Mouse (Mus musculus) MN1 (cell line): ENCODE measurements around the gene Gnptab.
A peak's percentile ranks its signal among the peaks of the same experiment; 100 is the strongest.
"Not testable (repeated sequence)": the region's sequence is repeated elsewhere in the genome, so short reads cannot be mapped to it uniquely, and the experiment has no call there.

ENCODE experiments used
- DNase-seq: peaks from one replicate; pipeline ENCODE4 v3.0.0-alpha.2; 2016; ENCODE audit warnings: low spot score

The Gnptab gene

DNA sequence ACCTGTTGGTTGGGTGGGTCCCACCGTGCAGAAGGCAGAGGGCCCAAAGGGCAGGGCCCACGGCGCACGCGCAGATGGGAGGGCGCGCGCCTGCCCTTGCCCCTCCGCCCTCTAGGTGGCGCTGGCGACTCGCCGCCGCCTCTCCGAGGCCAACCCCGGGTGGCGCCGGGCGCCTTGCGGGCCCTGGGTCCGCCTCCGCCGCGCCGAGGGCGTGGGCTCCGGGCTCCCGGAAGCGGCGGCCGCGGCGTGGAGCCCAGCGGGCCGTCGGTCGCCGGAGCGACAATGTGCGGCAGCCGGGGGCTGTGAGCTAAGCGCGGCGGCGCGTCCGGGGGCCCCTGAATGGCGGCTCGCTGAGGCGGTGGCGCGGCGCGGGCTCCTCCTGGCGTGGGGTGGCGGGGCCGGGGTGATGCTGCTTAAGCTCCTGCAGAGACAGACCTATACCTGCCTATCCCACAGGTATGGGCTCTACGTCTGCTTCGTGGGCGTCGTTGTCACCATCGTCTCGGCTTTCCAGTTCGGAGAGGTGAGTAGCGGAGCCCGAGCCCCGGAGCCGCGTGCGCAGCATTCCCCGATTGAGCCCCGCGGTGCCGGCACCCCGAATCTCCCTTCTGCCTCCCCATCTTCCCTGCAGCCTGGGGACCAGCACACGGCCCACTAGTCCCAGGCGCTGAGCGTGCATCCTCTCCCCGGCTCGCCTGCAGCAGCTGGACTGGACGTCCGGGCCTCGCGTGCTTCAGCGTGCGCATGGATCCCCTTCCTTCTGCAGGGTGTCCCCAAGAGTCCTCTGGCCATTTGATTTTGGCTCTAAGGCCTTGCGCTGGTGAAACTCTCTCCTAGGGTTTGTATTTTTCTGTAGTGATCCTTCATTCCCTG is at the start of gene Gnptab, which contains the start of gene Dram1:
TSS of gene Gnptab (plus strand) at position 120 of the 873 bp plus-strand sequence.
TSS of gene Dram1 (minus strand) at position 68 of the 873 bp plus-strand sequence.
- peak; percentile 91 for DNase-seq

- peak; percentile 47 for DNase-seq
Measured at GRCm38 (mm10) chr10:88330695-88331094, 48.2 kb upstream of the Gnptab start.

DNA sequence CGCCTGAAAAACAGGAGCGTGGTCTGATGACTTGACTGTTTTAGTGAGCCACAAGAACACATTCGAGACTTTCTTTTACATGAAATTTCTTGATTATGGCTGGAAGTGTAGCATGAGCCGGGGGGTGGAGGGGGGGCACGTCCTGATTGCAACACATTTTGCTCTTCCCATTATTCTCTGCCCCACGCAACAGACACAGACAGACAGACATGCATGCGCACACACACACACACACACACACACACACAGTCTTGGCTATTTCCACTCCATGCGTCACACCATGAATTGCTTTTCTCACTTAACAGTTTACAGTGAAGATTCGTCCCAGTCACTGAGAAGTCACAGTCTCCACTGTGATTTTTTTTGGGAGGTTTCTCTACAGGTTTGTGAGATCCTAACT is 38.3 kb upstream of the Gnptab start:
- no peak for DNase-seq

DNA sequence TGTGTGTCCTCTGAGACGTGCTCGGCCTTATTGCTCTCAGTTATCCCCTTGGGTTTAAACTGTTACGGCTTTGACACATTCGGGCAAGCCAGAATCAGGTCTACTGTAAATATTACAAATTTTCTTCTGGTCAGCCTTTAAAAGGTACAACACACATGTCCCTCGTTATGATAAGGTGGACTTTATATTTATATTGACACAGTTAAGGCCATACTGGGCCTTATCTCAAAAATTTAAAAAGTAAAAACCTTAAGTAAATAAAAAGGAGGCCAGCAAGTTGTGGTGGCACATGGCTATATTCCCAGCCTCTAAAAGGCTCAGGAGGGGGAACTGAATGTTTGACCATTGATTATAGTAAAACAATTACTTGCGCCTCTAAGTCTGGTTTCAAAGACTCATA is 37.6 kb upstream of the Gnptab start:
- DNase-seq = no peak

DNA sequence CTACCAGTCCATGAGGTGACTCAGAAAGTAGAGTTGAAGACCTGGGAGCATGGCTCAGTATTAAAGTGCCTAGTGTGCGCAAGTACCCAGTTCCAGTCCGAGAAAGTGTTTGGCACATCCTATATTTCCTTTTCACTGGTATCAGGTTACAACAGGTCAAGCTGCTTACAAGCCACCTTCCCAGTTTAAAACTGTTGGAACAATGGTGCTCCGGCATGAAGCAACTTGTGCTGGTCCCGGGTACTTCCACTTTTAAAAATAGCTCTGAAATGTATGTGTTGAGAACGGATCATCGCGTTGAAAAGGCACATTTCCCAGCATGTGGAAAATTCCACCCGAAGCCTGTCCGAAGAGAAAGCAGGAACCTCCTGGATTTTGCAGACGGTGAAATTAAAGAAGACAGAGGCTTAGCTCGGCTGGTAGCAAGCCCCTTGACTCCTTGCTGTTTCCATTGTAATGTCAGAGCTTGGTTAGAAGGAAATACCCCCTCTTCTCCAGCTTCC is 33.0 kb upstream of the Gnptab start:
- DNase-seq = no peak

- no peak for DNase-seq
Measured at GRCm38 (mm10) chr10:88346454-88347245, 32.3 kb upstream of the Gnptab start.

DNA sequence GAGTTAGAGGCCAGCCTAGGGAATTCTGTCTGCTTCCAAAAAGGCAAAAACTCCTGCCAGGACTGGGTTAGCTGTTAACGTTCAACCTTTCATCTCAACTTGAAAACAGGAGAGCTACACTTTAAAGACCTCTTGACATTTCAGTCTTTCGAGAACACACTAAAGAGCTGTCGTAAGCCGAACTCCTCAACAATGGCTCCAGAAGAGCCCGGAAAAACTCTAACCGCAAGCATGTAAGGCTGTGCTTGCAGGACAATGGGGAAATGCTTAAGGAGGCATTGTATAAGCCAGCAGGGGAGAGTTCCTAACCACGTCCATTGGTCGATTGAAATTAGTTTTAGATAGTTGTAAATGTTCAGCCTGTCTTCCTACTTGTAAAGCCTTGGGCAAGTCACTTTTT is 29.1 kb upstream of the Gnptab start:
- DNase-seq = no peak

DNA sequence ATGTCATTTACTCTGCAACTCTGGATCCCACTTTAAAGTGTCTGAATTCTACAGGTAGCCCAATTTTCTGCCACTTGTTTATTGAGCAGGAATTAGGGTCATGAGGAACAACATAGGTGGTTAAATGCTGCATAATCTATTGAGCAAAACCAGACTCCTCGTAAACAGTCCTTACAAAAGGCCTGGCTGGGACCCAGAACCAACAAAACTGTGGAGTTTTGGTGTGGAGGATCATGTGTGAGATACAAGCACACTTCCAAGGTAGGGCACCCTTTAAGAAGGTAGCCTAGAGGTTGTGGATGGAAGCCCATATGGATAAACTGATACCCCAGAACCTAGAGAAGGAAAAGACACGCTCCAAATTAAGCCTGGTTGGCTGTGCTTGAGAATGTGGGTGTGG is 28.2 kb upstream of the Gnptab start:
- no peak for DNase-seq

DNA sequence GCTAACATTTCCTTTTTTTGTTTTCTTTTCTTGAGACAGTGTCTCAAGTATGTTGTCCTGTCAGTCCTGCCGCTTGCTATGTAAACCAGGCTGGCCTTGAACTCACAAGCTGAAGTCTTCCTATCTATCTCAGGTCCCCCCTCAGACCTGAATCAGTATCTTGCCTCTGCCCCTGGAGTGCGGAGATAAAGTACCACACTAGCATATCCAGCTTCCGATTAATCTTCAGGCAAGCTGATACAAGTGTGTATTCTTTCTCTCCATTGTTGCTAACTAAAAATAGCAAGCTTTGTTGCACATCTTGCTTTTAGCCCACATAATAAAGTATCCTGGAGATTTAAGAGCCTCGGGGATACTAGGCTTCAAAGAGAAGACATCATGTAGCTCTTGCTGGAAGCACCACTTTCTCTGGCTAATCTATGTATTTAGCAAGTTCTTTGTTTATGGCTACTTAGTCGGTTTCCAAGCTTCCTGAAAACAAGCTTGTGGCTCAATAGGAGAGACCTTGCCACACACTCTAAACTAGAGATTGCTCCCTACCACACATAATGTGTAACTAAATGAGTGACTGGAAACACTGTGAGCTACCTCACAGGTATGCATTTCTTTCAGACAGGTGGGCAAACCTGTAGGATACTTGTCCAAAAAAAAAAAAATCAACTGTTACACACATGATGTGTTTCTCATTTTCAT is 27.4 kb upstream of the Gnptab start:
- no peak for DNase-seq

- DNase-seq = no peak
Measured at GRCm38 (mm10) chr10:88352549-88352948, 26.4 kb upstream of the Gnptab start.

DNA sequence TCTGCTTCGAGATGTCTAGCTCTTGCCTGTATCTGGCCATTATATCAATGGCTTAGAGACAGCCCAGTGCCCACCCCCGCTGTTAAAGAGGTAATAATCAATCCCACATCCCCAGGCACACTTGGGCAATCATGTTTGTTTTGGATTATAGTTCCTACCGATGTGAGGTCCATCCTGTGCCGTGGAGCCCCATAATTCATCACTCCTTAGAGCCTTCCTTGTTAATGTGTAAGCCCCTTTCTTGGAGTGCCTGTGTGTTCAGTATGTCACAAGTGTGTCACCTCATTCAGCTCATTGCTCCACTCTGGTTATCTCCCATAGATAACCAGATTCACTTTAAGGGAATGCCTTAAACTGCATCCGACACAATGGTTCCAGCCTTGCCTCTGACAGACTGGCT is 24.3 kb upstream of the Gnptab start:
- DNase-seq = no peak

DNA sequence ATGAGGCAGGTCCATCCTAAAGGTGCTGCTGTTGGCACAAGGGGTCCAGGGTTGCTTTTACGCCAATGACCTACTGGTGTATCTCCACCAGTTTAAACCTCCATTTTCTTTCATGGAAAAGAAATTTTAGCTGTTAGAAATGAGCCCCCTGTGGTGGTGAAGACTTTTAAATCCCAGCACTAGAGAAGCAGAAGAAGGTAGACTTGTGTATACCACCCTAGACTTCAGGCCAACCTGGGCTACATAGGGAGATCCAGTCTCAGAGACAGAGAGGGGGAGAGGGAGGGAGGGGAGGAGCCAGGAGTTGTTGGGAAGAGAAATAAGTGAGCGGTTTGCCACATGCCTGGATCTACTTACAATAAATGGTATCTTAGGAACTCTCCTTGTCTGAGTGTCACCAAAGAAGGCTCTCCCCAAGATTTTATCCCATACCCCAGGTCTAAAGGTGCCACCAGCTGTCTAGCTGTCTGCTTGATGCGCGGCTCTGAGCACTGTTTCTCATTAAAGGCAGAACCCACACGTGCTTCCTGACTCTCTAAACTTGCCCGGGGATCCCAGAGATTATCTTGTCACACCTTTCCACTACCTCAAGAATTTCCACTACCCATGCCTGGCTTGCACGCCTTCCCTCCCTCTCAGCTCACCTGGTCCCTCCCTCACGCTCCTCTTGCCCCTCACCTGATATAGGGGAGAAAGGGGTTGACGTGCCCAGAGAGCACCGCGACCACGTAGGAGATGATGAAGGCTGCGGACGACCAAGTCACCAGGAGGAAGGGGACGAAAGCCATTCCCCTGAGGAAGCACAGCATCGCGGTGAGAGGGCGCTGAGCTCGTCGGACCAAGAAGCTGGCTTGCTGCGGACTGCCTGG is 22.6 kb upstream of the Gnptab start:
- DNase-seq = no peak

- peak; percentile 51 for DNase-seq
Measured at GRCm38 (mm10) chr10:88356983-88357559, 21.9 kb upstream of the Gnptab start.

DNA sequence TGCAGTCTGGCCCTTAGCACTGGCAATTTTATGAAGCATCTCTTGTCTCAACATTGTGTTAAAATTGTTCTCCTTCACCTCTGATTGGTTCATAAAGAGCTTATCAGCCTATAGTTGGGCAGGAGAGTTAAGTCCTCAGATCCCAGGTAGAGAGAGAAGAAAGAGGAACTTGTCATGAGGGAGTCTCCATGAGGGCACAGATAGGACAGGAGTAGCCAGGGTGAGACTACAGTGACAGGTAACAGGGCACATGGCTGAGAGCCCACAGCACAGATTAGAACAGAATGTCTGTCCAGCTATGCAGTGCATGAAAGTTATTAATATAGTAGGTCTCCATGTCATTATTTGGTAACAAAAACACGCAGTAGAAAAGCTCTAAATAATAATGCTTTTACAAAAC is 16.7 kb upstream of the Gnptab start:
- DNase-seq = no peak

GRCm38 (mm10) chr10:88364221-88364620 is 14.7 kb upstream of the Gnptab start:
- no peak for DNase-seq

- DNase-seq = no peak
Measured at GRCm38 (mm10) chr10:88369233-88369632, 9.7 kb upstream of the Gnptab start.

GRCm38 (mm10) chr10:88371793-88372192 is 7.1 kb upstream of the Gnptab start:
- DNase-seq = no peak

DNA sequence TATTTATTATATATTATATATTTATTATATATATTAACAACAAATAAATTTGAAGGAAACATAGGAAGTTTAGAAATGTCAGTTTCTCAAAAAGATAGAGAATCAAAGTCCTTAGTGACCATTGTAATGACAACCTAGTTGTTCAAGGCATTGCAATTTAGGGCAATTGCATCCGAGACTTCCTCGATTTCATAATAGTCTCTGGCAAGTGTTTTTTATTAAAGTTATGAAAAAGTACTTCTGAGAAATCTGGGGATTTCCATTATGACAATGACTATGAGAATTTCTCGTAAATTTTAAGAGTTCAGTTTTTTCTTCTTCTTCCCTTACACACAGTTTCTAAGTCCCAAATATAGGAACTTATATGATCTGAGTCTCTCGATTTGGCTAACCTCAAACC is 6.5 kb upstream of the Gnptab start:
- no peak for DNase-seq

GRCm38 (mm10) chr10:88372945-88373344 is 6.0 kb upstream of the Gnptab start:
- DNase-seq = not testable (repeated sequence)

DNA sequence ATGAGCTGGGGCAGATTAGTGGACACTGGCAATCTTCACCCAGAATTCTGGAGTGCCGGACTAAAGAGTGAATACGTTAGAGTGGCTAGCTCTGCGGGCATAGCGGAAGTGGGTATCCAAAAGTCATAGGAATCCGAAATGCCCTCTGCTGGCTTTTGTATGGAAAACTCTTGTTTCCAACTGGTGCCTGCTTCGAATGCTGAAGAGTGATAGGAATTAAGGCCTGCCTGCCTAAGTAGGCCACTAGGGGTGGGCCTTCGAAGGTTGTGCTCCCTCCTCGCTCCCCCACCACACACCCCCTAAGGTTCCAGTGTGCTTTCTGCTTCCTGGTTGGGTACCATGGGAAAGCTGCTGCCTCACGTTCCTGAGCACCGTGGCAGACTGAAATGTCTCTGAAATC is 3.9 kb upstream of the Gnptab start:
- DNase-seq = no peak

DNA sequence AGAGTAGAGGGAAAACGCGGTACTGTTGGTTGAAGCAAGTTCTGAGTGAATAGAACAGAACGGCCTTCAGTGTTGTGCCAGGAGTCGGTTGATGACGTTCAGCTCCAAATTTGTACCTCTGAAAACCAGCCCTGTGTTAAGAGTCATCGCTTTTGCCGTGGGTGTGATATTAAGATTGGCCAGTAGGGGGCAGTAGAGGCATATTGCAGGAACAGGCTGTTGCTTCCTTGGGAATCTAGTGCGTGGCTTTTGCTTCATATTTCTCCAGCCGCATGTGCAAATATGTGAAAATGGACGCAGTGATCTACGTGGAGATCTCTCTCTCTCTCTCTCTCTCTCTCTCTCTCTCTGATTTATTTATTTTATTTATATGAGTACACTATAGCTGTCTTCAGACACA is 2.2 kb upstream of the Gnptab start:
- DNase-seq = peak; percentile 85
